Mouse (Mus musculus): ENCODE data around the gene Gpc5. TPM values are rescaled to one million over a fixed set of nuclear protein-coding genes. Genes with fewer than 3 reads are reported as not detected.

Gpc5 gene
- total and polyA plus RNA-seq, 3 experiments = 0.14 TPM; not detected in 2

DNA sequence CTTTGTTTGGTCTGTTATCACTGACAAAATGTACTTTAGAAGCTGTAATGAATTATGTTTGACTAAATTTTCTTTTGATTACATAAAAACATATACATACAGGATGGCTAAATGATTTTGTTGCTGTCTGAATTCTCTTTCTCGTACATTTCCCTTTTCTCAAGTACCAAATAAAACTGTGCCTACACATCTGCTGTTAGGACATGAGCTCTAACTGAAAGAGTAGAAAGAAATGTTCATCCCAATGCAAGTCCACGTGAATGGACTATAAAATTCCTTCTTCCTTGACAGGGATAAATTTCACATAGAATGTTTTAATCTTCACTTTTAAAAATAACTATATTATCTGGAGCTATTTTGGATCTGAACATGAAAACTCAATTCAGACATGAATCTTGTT is 751.8 kb downstream of the Gpc5 start:
- Histone ChIP-seq H3K4me2 (ENCODE audit: insufficient read depth, low read depth, poor library complexity, severe bottlenecking) (no peak overlapping the region), H3K9me3 (replicated peaks; ENCODE audit: low read length) (no peaks in the 10 kb centered on the region), H3K27ac (ENCODE audit: insufficient read depth, low read depth) (no peak overlapping the region), H3K79me2 (replicated peaks; ENCODE audit: control insufficient read depth, extremely low read depth, insufficient read depth, poor library complexity, severe bottlenecking) (no peaks in the 10 kb centered on the region), H3K4me3 (replicated peaks in 1 of 3; ENCODE audit: low read depth in 2 of 3, low read length in 2 of 3, poor library complexity in 1 of 3) (no peak overlapping the region), H3K9ac (ENCODE audit: insufficient read depth, low read depth) (no peak overlapping the region), H3K4me1 (ENCODE audit: control insufficient read depth in 1 of 2, insufficient read depth in 2 of 2) (no peaks in the 10 kb centered on the region), H3K27me3 (replicated peaks) (no peaks in the 10 kb centered on the region), H3K36me3 (replicated peaks in 1 of 2; ENCODE audit: control insufficient read depth in 1 of 2, insufficient read depth in 1 of 2, low read length in 1 of 2) (no peaks in the 10 kb centered on the region)
- no peak for DNase-seq (ENCODE audit: extremely low read depth)
- dilution Hi-C loops (cut with MboI; ENCODE audit: extremely low pct_ligation_motif_present, extremely low pct_unique_long_range_greater_than_20kb, low sequenced_read_pairs) = no loop called here
- TF ChIP-seq MEF2A (IDR thresholded peaks at IDR 0.05; ENCODE audit: borderline replicate concordance, low read depth, low read length) (no peak), BHLHE40 (IDR thresholded peaks at IDR 0.05; ENCODE audit: low read depth, low read length) (no peak), JUND (conservative IDR thresholded peaks at IDR 0.05; ENCODE audit: low read depth, low read length) (no peak), JUN (IDR thresholded peaks at IDR 0.05; ENCODE audit: insufficient read depth, low read depth, low read length) (no peak), MAZ (IDR thresholded peaks at IDR 0.05; ENCODE audit: low read depth, low read length) (no peak), CTCF (conservative IDR thresholded peaks at IDR 0.05 in 1 of 2, IDR thresholded peaks at IDR 0.05 in 1 of 2; ENCODE audit: low read depth in 2 of 2, low read length in 2 of 2) (no peak), MXI1 (IDR thresholded peaks at IDR 0.05; ENCODE audit: low read depth, low read length) (no peak), ELF1 (IDR thresholded peaks at IDR 0.05; ENCODE audit: low read depth, low read length) (no peak), POLR2A (IDR thresholded peaks at IDR 0.05; ENCODE audit: low read depth, low read length) (no peak)
- in situ Hi-C loops (cut with MboI; ENCODE audit: low pct_ligation_motif_present, low pct_unique_long_range_greater_than_20kb, low sequenced_read_pairs) = no loop called here

- Histone ChIP-seq H3K9me3 (replicated peaks; ENCODE audit: low read length) (no peaks in the 10 kb centered on the region), H3K4me1 (ENCODE audit: control insufficient read depth in 1 of 2, insufficient read depth in 2 of 2) (no peaks in the 10 kb centered on the region), H3K27ac (ENCODE audit: insufficient read depth, low read depth) (no peak overlapping the region), H3K36me3 (replicated peaks in 1 of 2; ENCODE audit: control insufficient read depth in 1 of 2, insufficient read depth in 1 of 2, low read length in 1 of 2) (no peaks in the 10 kb centered on the region), H3K4me3 (replicated peaks in 1 of 3; ENCODE audit: low read depth in 2 of 3, low read length in 2 of 3, poor library complexity in 1 of 3) (no peak overlapping the region), H3K79me2 (replicated peaks; ENCODE audit: control insufficient read depth, extremely low read depth, insufficient read depth, poor library complexity, severe bottlenecking) (no peaks in the 10 kb centered on the region), H3K27me3 (replicated peaks) (no peaks in the 10 kb centered on the region), H3K9ac (ENCODE audit: insufficient read depth, low read depth) (no peak overlapping the region), H3K4me2 (ENCODE audit: insufficient read depth, low read depth, poor library complexity, severe bottlenecking) (no peak overlapping the region)
- in situ Hi-C loops (cut with MboI; ENCODE audit: low pct_ligation_motif_present, low pct_unique_long_range_greater_than_20kb, low sequenced_read_pairs) (no loop called here), dilution Hi-C loops (cut with MboI; ENCODE audit: extremely low pct_ligation_motif_present, extremely low pct_unique_long_range_greater_than_20kb, low sequenced_read_pairs) (no loop called here)
- no peak for TF ChIP-seq NRF1 (IDR thresholded peaks at IDR 0.05; ENCODE audit: low read depth, low read length)
- no peak for TF ChIP-seq POLR2A (IDR thresholded peaks at IDR 0.05; ENCODE audit: low read depth, low read length)
- TF ChIP-seq PAX5 (IDR thresholded peaks at IDR 0.05; ENCODE audit: low read length) = no peak
- no peak for TF ChIP-seq TBP (conservative IDR thresholded peaks at IDR 0.05; ENCODE audit: low read depth, low read length)
- TF ChIP-seq BHLHE40 (IDR thresholded peaks at IDR 0.05; ENCODE audit: low read depth, low read length) = no peak
- no peak for TF ChIP-seq UBTF (IDR thresholded peaks at IDR 0.05; ENCODE audit: low read depth, low read length)
- TF ChIP-seq MEF2A (IDR thresholded peaks at IDR 0.05; ENCODE audit: borderline replicate concordance, low read depth, low read length) = no peak
- TF ChIP-seq ZKSCAN1 (IDR thresholded peaks at IDR 0.05; ENCODE audit: borderline replicate concordance, low read depth, low read length) = no peak
- no peak for DNase-seq (ENCODE audit: extremely low read depth)
Observed at GRCm38 (mm10) chr14:115844773-115845427, 752.9 kb downstream of the Gpc5 start.

All from CH12.LX (cell line).